Mouse (Mus musculus): ENCODE measurements around the gene Zfp985. TPM values are rescaled to one million over a fixed set of nuclear protein-coding genes. Genes with fewer than 3 reads are reported as not detected.

Gene Zfp985
- 0.87 TPM for polyA plus RNA-seq (2014; fragmentation: Illumina TruSeq; extraction: RNeasy Lipid Tissue Mini Kit (QIAGEN cat#74804); ENCODE audit: low read depth, low replicate concordance)

DNA sequence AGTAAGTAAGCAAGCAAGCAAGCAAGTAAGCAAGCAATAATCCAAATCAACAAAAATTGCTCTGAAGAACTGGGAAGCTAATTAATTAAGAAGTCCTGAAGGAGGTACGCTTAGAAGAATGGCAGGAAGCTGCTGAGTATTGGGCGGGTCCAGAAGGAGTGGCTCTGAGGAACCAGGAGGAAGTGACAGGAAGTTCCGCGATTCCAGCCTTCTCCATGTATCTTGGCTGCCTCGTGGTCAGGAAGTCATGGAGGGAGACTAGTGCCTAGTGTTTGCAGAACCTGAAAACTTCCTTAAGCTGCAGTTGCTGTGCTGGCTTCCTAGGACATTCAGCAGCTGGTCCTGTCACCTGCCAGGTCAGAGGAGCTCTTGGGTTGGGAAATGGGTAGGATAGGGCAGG is at the start of gene Zfp985:
Gene Zfp985 (plus strand): TSS at position 207 of the 400 bp plus-strand sequence.

GRCm38 (mm10) chr4:147539918-147540317 is 13.2 kb upstream of the Zfp985 start, which contains the start of gene Gm16503:
TSS of gene Gm16503 (plus strand) at chr4:147540218.

Other genes with a start within 250 kb of the Zfp985 start
- 0.12 TPM for gene Zfp988, start 247.6 kb upstream of the Zfp985 start, polyA plus RNA-seq (2014; fragmentation: Illumina TruSeq; extraction: RNeasy Lipid Tissue Mini Kit (QIAGEN cat#74804); ENCODE audit: low read depth, low replicate concordance)
- not detected for gene Zfp978, start 192.0 kb upstream of the Zfp985 start, polyA plus RNA-seq (2014; fragmentation: Illumina TruSeq; extraction: RNeasy Lipid Tissue Mini Kit (QIAGEN cat#74804); ENCODE audit: low read depth, low replicate concordance)
- 6.5 TPM for gene Zfp982, start 60.9 kb upstream of the Zfp985 start, polyA plus RNA-seq (2014; fragmentation: Illumina TruSeq; extraction: RNeasy Lipid Tissue Mini Kit (QIAGEN cat#74804); ENCODE audit: low read depth, low replicate concordance)
- 0.17 TPM for gene Gm16503, start 13.1 kb upstream of the Zfp985 start, polyA plus RNA-seq (2014; fragmentation: Illumina TruSeq; extraction: RNeasy Lipid Tissue Mini Kit (QIAGEN cat#74804); ENCODE audit: low read depth, low replicate concordance)
- gene Zfp979, start 89.2 kb downstream of the Zfp985 start, polyA plus RNA-seq (2014; fragmentation: Illumina TruSeq; extraction: RNeasy Lipid Tissue Mini Kit (QIAGEN cat#74804); ENCODE audit: low read depth, low replicate concordance) = 5.0 TPM
- not detected for gene Zfp534, start 149.3 kb downstream of the Zfp985 start, polyA plus RNA-seq (2014; fragmentation: Illumina TruSeq; extraction: RNeasy Lipid Tissue Mini Kit (QIAGEN cat#74804); ENCODE audit: low read depth, low replicate concordance)